Mouse (Mus musculus) ES-Bruce4 (cell line): ENCODE data around the gene Oat.

ENCODE experiments used
- CTCF ChIP-seq: IDR thresholded peaks from one replicate; pipeline ENCODE4 v1.8.1; 2011; ENCODE audit warnings: low read depth, low read length
- EP300 ChIP-seq: IDR thresholded peaks from 2 replicates; pipeline ENCODE4 v1.6.1; 2011; ENCODE audit warnings: low read depth, low read length; ENCODE audit not compliant: insufficient read depth
- POLR2A ChIP-seq: IDR thresholded peaks from one replicate; pipeline ENCODE4 v1.8.1; 2011; ENCODE audit warnings: low read length; ENCODE audit not compliant: insufficient read depth

DNA sequence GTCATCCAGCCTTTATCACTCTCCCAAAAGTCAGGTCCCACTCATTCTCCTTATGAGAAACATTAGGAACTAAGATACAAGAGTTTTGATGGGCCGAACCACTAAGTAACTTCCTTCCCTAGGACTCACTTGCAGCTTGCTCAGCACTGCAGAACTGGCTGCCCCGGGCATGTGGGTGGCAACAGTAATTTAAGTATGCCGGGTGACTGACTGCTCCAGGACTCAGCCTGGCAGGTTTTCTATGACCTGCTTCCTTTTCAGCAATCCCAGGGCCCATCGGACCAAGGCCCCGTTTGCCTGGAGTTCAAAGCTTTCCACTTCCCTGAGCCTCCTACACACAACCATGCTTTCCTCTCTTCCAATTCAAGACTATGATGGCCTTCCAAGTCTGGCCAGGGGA is 19.6 kb downstream of the Oat start:
- no peak for TF ChIP-seq EP300
- no peak for TF ChIP-seq POLR2A
- TF ChIP-seq CTCF, result no peak
